Mouse (Mus musculus): ENCODE measurements at regions not wholly inside any gene's neighbourhood (a gene's known extent, or its start where the extent isn't known, plus 50 kb on each side); places are given as distances from the start of the nearest gene placed in this dataset.
"Not testable (repeated sequence)": the region's sequence is repeated elsewhere in the genome, so short reads cannot be mapped to it uniquely, and the experiment has no call there.

DNA sequence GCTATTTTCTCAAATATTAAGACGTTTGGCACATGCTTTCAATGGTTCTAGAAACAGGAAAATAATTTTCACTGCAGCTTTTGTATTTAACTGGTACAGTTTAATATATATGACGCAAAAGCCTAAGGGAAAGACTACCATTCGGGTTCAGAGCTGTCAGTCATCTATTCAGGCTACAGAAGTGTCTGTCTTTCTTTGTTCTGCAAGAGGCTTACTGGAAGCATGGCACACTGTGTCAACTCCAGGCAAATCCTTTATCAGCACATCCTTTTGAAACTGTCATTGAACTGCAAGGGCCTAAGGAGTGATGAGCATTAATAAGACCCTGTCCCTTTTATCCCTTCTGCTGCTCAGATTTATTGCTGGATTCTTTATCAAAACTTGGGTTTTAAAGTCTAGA lies 303.8 kb upstream of the Gm5152 start:
- DNase-seq (ENCODE audit: low read depth) = not testable (repeated sequence)

DNA sequence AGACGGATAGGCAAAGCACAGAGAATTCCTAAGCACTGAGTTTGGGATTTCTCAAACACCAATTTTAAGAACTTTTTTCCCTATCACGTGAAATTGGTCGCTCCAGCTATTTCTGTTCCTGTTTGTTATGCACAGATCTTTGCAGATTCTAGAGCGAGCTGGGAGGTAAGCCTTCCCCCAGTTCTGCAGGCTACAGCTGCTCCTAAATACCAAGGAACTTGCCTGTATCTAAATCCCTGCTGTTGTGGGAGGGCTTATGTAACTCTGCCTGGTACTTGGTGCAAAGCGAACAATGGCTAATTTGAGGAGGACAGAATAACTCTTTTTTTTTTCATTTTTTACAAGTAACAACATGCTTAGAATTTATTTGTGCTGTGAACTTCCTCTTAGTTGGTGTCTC lies 316.0 kb upstream of the Gm5152 start:
- DNase-seq (ENCODE audit: low read depth) = no peak

DNA sequence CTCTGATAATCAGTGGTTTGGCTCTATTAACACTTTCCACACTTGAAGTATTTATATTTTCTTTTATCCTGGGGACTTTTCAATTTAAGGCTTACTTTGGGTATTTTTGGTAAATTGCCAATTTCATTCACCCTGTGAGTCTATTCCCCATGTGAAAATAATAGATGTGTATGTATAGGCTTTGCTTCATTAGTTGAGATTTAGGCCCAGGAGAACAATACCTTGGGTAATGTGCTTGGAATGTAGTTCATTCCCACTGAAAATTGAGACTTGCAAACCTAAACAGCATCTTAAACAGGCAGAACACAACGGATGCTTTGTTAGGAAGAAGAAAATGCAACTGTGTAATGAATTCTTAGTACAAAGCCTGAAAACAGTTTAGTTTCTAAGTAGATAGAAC lies 346.1 kb upstream of the Gm5152 start:
- DNase-seq (ENCODE audit: low read depth) = no peak

DNA sequence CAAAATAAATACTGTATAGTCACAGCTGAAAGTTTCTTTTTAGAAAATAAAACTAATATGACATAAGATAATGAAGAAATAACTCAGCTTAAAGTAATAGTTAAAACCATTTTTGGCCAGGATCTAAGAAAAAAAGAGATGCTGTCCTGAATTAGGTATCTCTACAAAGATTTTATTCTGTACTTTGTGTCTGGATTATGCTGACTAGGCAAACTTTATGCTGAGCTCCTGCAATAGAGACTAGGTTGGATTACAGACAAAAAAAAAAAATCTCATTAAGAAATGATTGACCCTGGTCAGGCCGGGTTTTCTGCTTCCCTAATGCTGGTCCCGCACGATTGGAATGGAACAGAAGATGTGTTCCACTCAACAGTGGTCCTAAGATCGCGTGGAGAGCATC lies 346.8 kb upstream of the Gm8871 start:
- no peak for DNase-seq (ENCODE audit: low read depth)

DNA sequence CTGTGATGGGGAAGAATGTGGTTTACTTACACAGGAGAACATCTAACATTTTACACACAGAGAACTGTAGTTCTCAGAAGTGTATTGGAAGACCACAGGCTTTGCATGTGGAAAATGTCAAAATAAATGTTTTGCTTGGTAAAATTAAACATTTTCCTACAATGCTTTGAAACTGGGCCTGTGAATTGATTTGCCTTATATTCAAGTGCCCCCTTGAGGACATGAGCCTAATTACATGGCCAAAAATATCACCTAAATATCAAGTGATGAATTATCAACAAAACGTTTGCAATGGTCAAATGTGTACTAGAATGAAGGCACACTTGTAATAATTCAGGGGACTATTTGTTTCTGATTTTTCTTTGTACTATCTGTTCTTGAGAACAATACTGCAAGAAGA lies 314.4 kb upstream of the Gm8871 start:
- peak; percentile 4 for DNase-seq (ENCODE audit: low read depth)

DNA sequence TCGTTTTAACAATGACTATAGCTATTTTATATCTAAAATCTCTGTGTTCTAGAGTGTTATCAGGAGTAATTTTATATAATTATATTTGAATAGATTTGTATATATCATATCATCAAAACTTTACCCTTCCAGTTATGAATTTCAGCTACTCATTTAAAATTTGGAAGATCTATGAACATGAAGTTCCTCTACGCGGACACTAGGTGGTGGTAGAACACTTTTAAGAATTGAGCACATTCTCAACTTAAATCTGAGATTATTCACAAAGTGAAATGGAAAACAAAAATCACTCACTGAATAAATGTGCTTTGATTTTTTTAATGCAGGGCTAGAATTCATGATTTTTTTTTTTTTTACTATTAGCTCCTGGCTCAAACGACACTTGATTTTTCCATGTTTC lies 299.5 kb upstream of the Gm8871 start:
- DNase-seq (ENCODE audit: low read depth) = peak; percentile 1

DNA sequence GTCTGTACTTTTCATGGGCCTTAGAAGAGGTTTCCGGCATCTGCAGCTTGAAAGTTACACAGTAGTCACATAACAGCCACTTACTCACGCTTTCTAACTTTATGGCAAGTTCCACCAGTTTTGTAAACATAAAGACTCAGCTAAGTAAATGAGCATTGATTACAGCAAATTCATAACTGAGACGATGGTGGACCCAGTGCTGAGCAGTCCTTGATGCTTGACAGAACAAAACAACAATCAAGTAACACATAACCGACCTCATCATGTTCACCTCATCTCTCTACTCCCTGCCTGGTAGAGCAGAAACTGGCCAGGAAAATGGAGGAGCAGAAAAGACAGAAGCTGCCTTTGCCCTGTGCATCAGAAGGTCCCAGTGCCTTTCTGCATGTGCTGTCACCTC lies 284.3 kb upstream of the Gm8871 start:
- no peak for DNase-seq (ENCODE audit: low read depth)

DNA sequence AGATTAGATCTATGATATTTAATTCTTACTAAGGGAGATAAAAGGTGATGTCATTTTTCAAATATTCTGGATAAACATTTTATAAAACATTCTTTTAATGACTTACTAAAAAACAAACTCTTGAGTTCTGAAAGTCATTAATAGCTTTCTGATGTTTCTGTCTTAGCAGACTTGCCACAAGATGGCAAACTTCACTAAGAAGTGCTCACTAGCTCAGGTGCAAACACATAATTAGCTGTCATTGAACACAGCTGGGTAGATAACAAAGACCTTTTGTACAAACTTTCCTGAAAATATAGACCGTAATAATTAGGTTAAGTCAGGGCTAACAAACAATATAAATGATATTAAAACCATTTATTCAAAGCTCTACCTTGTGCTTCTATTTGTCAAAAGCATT lies 273.4 kb upstream of the Gm8871 start:
- no peak for DNase-seq (ENCODE audit: low read depth)

DNA sequence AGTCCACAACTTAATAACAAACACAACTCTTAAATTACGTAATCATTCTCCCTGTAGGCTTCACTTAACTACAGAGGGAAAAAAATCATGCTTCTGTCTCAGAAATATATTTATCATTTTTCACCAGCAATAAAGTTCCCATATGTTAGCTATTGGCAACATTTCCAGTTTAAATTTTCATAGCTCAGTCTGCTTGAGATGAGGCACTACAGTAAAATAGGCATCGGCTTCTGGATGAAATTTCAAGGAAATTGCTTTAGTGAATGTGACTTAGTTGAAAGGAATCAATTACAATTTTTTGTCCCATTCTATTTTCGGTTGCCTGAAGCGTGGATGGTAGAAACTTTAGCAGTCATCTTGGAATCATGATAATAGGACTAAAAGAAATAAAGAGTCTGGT lies 262.1 kb upstream of the Gm8871 start:
- no peak for DNase-seq (ENCODE audit: low read depth)

DNA sequence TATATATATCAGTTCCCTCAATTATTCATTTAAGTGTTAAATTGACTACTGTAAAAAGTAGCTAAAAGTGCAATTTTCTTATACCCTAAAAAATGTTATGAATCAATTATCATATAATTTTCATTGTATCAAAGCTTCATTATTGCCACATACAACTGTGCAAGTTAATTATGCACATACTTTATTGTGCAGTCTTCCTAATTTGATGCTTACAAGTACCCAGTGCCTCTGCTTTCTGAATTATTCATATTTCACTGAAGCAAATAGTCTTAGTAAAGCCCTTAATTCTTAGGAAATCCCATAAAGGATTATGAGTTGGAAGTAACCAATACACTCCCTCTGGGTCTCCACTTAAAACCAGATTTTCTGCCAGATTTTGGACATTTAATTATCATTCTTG lies 220.5 kb upstream of the Gm8871 start:
- DNase-seq (ENCODE audit: low read depth) = no peak

DNA sequence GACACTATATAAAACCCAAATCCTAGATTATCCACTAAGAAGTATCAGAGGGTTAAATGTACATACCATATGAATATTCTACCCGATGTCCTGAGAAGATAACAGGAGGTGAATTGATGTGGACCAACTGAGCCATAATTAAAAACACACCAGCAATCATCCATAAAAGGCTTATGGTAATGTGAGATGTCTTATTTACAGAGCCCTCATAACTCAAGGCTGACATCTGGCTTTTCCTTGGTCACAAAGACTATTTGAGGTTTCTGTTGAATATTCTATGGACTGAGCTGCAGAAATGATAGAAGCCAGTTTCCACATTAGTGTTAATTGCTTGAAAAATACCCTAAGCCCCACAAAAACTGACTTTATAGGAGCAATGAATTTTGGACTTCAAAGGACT lies 198.1 kb upstream of the Gm8871 start:
- DNase-seq (ENCODE audit: low read depth) = no peak

DNA sequence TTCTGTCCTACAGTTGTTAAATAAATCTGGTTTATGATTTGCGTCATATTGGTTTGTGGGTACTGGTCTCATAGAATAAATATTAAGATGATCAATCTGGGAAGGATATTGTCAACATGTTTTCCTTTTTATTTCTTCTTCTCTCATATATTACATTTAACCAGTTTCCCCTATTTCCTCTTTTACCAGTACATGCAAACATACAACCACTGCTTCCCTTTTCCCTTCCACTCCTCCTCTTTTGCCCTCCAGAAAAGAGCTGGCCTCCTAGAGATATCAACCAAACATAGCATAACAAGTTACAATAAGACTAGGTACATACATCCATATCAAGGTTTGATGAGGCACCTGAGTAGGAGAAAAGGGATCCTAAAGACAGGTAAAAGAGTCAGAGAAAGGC lies 180.1 kb upstream of the Gm8871 start:
- no peak for DNase-seq (ENCODE audit: low read depth)

Measured in c-Kit-positive CD71-negative TER-119-negative erythroid progenitor cells, embryonic 14.5 days (primary cell).